Mouse (Mus musculus): Measurements from ENCODE around the gene Npc2.

Npc2 gene

DNA sequence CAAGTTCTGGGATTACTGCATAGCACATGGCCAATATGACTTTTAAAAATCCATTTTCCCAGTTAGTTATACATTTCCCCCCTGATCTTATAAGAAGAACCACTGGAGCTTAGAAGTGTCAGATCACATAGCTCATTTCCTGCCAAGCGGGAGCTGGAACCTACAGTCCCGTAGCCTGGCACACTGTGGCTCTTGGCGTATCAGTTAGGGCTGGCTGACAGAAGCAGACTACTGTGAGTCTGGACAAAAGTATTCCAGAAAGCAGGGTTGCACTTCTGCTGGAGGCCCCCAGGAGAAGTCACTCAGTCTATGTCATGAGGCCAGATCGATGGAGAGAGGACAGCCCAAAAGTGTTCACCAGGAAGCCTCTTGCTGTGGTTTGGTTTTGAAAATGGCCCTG is 46.6 kb downstream of the Npc2 start:
- DNase-seq = no peak

DNA sequence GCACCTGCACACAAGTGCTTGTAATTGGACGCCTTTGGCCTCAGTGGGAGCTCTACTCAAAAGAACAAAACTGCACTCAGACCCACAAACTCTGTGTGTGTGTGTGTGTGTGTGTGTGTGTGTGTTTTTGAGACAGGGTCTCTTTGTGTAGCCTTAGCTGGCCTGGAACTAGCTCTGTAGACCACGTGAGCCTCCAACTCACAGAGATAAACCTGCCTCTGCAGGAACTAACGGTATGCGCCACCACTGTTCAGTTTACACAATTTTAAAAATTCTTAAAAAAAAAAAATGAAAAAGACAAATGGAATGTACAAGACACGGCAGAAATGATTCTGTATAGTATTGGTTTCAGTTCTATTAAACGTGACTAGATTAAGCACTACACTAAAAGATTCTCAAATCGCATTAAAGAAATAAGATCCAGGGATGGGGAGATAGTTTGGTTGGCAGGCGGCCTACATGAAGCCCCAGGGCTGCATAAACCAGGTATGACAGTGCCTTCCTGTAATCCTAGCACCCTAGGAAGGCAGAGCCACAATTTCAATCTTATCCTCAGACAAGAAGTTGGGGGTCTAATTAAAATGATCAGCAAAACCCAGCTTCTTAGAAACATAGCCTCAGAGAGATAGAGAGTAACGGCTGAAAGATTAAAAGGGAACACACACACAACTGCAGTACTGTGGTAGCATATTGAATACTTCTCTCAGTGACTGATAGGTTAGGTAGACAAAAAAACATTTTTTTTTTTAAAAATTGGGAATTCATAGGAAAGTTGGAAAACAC is 54.3 kb downstream of the Npc2 start:
- DNase-seq = no peak

DNA sequence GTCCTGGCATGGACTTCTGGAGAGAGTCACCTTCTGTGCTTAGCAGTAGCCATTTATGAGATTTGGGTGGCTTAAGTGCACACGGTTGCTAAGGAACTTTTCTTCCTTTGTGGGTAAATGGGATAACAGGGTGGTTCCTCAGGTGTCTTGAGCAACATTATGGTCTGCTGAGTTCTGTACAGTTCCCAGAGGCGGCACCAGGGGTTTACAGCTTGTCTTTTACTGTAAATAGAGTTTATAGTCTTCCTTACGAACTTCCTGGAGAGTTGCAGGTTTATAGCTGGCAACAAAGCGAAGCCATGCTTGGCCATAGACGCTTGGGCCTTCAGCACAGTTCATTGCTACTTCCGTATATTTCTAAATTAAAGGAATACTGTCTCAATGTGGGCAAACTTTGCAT is 58.4 kb downstream of the Npc2 start:
- DNase-seq = no peak

- no peak for DNase-seq
Observed at GRCm38 (mm10) chr12:84709842-84710439, 63.0 kb downstream of the Npc2 start.

- no peak for DNase-seq
Observed at GRCm38 (mm10) chr12:84707804-84708203, 65.1 kb downstream of the Npc2 start.

DNA sequence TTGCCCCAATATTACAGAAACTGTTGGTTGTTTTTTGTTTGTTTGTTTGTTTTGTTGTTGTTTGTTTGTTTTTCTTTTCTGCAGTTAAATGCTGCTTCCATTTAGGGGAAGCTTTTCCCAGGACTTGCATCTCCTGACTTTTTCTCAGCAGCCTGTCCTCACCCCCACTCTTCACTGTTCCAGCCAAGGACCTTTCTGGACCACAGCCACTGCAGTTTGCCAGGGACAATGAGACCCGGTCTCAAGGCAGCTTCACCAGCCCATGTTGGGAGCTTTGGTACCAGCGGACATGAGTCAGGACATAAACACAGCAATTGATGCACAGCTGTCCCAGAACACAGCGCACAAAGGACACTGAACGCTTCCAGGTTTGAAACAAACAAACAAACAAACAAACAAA is 66.1 kb downstream of the Npc2 start:
- no peak for DNase-seq
